Mouse (Mus musculus) testis, adult 2 months (tissue): Measurements from ENCODE around the gene Dennd1b.

Experiments
- CTCF ChIP-seq: fragments of 200-500 bp; IDR thresholded peaks from 2 replicates; pipeline ENCODE4 v1.5.1; 2012; ENCODE audit warnings: low read depth, mild to moderate bottlenecking, inconsistent platforms, low read length, moderate library complexity; ENCODE audit not compliant: control insufficient read depth, insufficient read depth, insufficient replicate concordance
- POLR2A ChIP-seq: fragments of 200-500 bp; IDR thresholded peaks from 2 replicates; pipeline ENCODE4 v1.6.1; 2012; ENCODE audit warnings: low read depth, mild to moderate bottlenecking, inconsistent platforms, low read length, moderate library complexity; ENCODE audit not compliant: control insufficient read depth

GRCm38 (mm10) chr1:138974836-138975235 lies 11.6 kb downstream of the Dennd1b start:
- TF ChIP-seq CTCF, result no peak
- TF ChIP-seq POLR2A, result no peak
